Mouse (Mus musculus) T-helper 2 cell (primary cell): ENCODE data around the gene Cacng1.

ENCODE experiments used
- in situ Hi-C: fragments of 300-600 bp; cut with MboI, MseI; formaldehyde crosslinking; loops from one replicate; pipeline ENCODE4 v1.15.1; 2025; ENCODE audit warnings: high pct_unique_total_duplicates

Cacng1 gene

GRCm38 (mm10) chr11:107716332-107716938 lies at the start of gene Cacng1:
Cacng1 (minus strand) TSS chr11:107716522.
- in situ Hi-C loops: no loop called here

GRCm38 (mm10) chr11:107762688-107763460 lies 46.6 kb upstream of the Cacng1 start:
- in situ Hi-C loops: no loop called here

GRCm38 (mm10) chr11:107761790-107762500 lies 45.6 kb upstream of the Cacng1 start:
- in situ Hi-C loops: no loop called here

- in situ Hi-C loops: no loop called here
These were observed 43.7 kb upstream of the Cacng1 start for GRCm38 (mm10) chr11:107760001-107760400.

- in situ Hi-C loops: no loop called here
These were observed 43.2 kb upstream of the Cacng1 start for GRCm38 (mm10) chr11:107759516-107759915.

GRCm38 (mm10) chr11:107749114-107749513 lies 32.8 kb upstream of the Cacng1 start:
- in situ Hi-C loops: no loop called here

GRCm38 (mm10) chr11:107748243-107749035 lies 32.1 kb upstream of the Cacng1 start:
- in situ Hi-C loops: no loop called here

GRCm38 (mm10) chr11:107743100-107743499 lies 26.8 kb upstream of the Cacng1 start:
- in situ Hi-C loops: no loop called here

GRCm38 (mm10) chr11:107738418-107739099 lies 22.2 kb upstream of the Cacng1 start:
- in situ Hi-C loops: no loop called here

- in situ Hi-C loops: no loop called here
These were observed 21.6 kb upstream of the Cacng1 start for GRCm38 (mm10) chr11:107737886-107738285.

GRCm38 (mm10) chr11:107734133-107734532 lies 17.8 kb upstream of the Cacng1 start:
- in situ Hi-C loops: no loop called here

- in situ Hi-C loops: no loop called here
These were observed 15.2 kb upstream of the Cacng1 start for GRCm38 (mm10) chr11:107731498-107731897.

- in situ Hi-C loops: no loop called here
These were observed 14.6 kb upstream of the Cacng1 start for GRCm38 (mm10) chr11:107730940-107731339.

GRCm38 (mm10) chr11:107729141-107729540 lies 12.8 kb upstream of the Cacng1 start:
- in situ Hi-C loops: no loop called here

GRCm38 (mm10) chr11:107728073-107728863 lies 11.9 kb upstream of the Cacng1 start:
- in situ Hi-C loops: no loop called here

GRCm38 (mm10) chr11:107724603-107725002 lies 8.3 kb upstream of the Cacng1 start:
- in situ Hi-C loops: no loop called here

- in situ Hi-C loops: no loop called here
These were observed 4.7 kb upstream of the Cacng1 start for GRCm38 (mm10) chr11:107721057-107721456.

GRCm38 (mm10) chr11:107720264-107721021 lies 4.1 kb upstream of the Cacng1 start:
- in situ Hi-C loops: no loop called here

GRCm38 (mm10) chr11:107714368-107714767 lies 2.0 kb downstream of the Cacng1 start:
- in situ Hi-C loops: no loop called here

GRCm38 (mm10) chr11:107710379-107710778 lies 5.9 kb downstream of the Cacng1 start:
- in situ Hi-C loops: no loop called here
